Mouse (Mus musculus) embryonic stem cell, embryonic (primary cell): Measurements from ENCODE around the gene Mus81.

Source experiments
- CTCF ChIA-PET, 4 experiments: fragments of 300-600 bp in 2 of 4; fragments of 350-600 bp in 2 of 4; sonication (Branson Sonifier 250); formaldehyde crosslinking; loops; one replicate each; lab custom pipeline; 2022; ENCODE audit warnings: inconsistent platforms in 2 of 4; lab: Charles Lee
- POLR2A ChIA-PET, 4 experiments: fragments of 300-600 bp in 2 of 4; fragments of 350-600 bp in 2 of 4; sonication (Branson Sonifier 250); formaldehyde crosslinking; loops; one replicate each; lab custom pipeline; 2022; ENCODE audit warnings: antibody characterized with exemption in 4 of 4, inconsistent platforms in 1 of 4; lab: Charles Lee

Mus81 gene

DNA sequence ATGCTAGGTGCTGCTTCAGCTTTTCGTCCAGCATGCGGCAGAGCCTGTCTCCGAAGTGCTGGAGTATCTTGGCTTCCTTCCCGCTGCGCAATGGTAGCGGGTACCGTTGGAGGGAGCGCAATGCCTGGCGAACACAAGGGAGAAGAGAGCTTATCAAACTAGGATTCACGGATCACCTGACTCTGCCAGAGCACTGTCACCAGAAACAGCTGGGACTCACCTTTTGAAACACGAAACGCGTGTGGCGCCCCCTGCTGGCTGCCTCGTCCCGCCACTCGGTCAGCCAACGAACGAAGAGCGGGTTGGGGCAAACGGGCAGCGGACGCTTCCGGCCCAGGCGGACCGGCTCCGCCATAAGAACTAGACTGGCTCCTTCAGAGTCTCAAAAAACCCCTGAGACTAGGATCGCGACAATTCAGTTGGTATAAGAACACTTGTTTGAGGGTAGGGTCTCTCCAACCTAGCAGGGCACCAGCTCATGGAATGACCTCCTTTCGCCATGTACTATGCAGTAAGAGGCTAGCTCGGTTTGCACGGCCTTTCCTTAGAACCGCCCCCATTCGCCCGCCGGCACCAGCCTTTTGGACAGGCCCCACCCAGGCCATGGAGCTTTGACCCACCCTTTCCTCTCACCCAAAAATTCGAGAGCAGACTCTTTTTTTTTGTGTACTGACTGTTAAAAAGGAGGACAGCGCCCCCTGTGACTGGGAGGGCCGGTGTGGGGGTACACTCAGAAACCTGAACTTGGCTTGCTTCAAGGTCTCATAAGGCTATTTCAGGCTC, at the start of gene Mus81:
Gene Mus81, minus strand, starts transcription at position 635 of the 783 bp plus-strand sequence.
- ChIA-PET CTCF (interaction anchor here (0.5 to 4.7 kb wide), 93 partner anchors 8 to 1769 kb away, joined by 3 to 118 read pairs (median 4); partner anchors contain the start of genes Ap5b1 (in 3 of the 4), Efemp2 (in 3 of the 4), Fibp (in 3 of the 4) and Snx32 (in 3 of the 4)), POLR2A (interaction anchor here (0.5 to 21.3 kb wide), 165 partner anchors 8 to 790 kb away, joined by 3 to 735 read pairs (median 5); partner anchors contain the start of genes Ccdc85b (in 4 of the 4), Ctsw (in 4 of the 4), Efemp2 (in 4 of the 4) and Fibp (in 4 of the 4))

DNA sequence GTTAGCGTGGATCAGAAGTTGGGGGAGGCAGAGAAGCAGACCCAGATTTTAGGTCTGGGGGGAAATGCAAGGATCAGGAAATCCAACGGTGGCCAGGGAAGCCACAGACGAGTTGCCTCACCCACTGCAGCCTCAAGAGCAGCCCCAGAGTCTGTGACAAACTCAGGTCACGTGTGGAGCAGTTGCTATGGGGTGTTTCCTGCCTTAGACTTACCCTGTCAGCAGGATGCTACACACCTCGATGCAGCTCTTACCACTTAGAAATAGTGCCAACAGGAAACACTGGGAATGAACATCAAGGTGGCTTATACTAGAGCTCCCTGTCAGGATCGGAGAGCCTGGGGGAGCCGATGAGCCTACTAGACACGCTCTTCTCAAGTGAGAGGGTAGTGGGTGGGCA, 44.3 kb upstream of the Mus81 start:
- POLR2A ChIA-PET, result interaction anchor here in 3 of 4 experiments (0.5 to 1.2 kb wide), 7 partner anchors 20 to 115 kb away, joined by 3 to 5 read pairs (median 3); partner anchors contain the start of gene Ap5b1 (in 1 of the 3)
- CTCF ChIA-PET, result interaction anchor here in 3 of 4 experiments (0.6 to 3.9 kb wide), 9 partner anchors 35 to 571 kb away, joined by 3 to 20 read pairs (median 4); partner anchors contain the start of genes Ap5b1 (in 2 of the 3) and Mus81 (in 1 of the 3)

DNA sequence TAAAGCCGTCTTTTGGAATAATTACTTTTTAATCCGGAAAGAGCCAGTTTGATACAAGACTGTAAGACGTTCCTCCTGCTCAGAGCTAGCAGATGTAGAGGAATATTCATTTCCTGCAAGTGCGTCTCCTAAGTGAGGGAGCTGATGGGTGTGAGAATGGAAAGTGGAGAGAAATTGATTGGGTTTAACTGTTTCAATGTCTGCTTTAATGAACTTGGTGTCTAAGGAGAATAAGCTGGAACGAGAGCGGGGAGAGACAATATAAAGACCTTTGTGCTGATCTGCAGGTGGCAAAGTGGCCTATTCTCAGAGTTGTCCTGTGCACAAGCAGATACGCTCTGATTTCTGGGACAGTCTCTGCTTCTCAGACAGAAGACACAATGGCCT, 41.9 kb upstream of the Mus81 start:
- POLR2A ChIA-PET, result interaction anchor here (0.6 to 2.5 kb wide), 17 partner anchors 9 to 527 kb away, joined by 3 to 14 read pairs (median 4); partner anchors contain the start of genes Ap5b1 (in 3 of the 4), Mus81 (in 1 of the 4) and Snx32 (in 1 of the 4)
- CTCF ChIA-PET, result interaction anchor here (0.6 to 3.8 kb wide), 47 partner anchors 8 to 747 kb away, joined by 3 to 54 read pairs (median 4); partner anchors contain the start of genes Ap5b1 (in 4 of the 4), Rnaseh2c (in 2 of the 4), Ccdc85b (in 1 of the 4) and Ehbp1l1 (in 1 of the 4)

DNA sequence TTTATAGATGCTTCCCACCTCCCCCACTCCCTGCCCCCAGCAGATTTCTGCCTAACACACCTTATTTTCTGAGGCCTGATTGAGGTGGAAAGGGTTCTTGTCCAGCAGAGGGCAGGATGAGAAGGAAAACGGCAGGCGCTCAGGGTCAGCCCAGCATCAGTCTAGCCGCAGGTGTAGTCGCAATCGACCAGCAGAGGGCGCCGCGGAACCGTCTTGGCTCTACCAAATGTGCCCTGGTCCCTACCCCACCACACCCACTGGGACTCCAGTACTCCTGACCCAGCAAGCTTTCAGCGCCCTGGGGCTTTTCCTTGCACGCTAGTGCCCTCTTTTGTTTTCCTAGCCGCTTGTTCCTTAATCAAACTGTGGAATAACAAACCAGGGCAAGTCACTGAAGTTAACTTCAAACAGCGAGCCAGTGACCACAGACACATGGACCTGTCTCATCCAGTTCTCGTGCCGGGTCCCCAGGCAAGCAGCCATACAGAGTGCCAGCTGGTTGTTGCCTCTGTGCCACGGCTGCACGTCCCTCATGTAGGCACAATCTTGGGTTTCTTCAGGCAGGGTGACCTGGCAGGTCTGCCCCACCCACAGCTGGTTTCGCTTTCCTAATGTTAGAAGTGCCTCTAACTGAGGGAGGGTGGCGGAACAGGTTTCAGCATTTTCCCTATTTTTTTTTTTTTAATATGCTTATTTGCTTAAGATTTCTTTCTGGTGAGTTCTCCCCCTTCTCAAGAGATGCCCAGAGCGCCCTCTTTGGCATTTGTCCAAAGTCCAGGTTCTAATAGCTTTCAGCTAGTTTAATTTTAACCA, 41.3 kb upstream of the Mus81 start:
- CTCF ChIA-PET, result interaction anchor here (0.5 to 3.8 kb wide), 68 partner anchors 9 to 1623 kb away, joined by 3 to 54 read pairs (median 4); partner anchors contain the start of genes Ap5b1 (in 4 of the 4), Rnaseh2c (in 2 of the 4), Snx32 (in 2 of the 4) and Ccdc85b (in 1 of the 4)

DNA sequence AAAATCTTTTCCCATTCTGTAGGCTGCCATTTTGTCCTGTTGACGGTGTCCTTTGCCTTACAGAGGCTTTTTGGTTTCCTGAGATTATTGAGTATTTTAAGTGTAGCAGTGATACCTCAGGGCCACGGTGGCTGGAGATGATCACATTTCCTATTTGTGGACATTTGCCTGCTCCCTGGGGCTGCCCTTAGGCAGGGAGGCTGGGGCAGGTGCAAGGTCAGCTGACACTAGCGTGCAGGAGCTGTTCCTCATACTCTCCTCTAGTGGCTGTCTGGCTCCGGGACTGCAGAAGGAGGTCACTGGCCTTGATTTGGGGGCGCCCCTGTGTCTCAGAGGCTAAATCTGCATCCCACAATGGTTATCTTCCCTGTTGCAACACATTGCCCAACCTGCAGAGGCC, 37.0 kb upstream of the Mus81 start:
- ChIA-PET POLR2A (interaction anchor here in 3 of 4 experiments (0.5 to 1.2 kb wide), 6 partner anchors 26 to 387 kb away, joined by 3 to 6 read pairs (median 4); partner anchors contain the start of genes AI837181 (in 1 of the 3), Cfl1 (in 1 of the 3), Dpf2 (in 1 of the 3) and Drap1 (in 1 of the 3)), CTCF (interaction anchor here in 2 of 4 experiments (0.6 to 2.2 kb wide), 6 partner anchors 43 to 560 kb away, joined by 3 to 12 read pairs (median 5); partner anchors contain the start of gene Ap5b1 (in 1 of the 2))

More for the DNA sequence above, 41.3 kb upstream of the Mus81 start:
- POLR2A ChIA-PET, result interaction anchor here (0.6 to 2.5 kb wide), 25 partner anchors 9 to 527 kb away, joined by 3 to 14 read pairs (median 3); partner anchors contain the start of genes Ap5b1 (in 3 of the 4), Cfl1 (in 2 of the 4), Mus81 (in 2 of the 4) and Ehbp1l1 (in 1 of the 4)

DNA sequence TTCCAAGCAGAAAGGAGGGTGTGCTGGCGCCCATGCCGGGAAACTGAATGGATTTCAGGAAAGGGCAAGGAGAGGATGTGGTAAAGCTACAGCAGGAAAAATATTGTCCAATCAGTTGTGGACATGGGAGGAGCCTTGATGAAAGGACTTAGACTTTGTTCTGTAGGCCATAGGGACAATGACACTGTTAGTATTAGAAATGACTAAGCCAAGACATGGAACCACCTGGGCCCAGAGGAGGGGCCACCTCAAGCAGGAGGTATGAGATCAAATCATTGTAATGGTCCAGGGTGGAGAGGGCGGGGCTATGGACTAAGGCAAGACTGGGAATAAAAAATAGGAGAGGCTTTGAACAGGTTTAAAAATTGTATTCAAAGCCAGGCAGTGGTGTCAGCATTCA, 30.5 kb upstream of the Mus81 start:
- POLR2A ChIA-PET, result interaction anchor here in 1 of 4 experiments (1.2 kb wide), 1 partner anchor 55 kb away, joined by 3 read pairs; no protein-coding TSS in a partner anchor
- CTCF ChIA-PET, result interaction anchor here in 2 of 4 experiments (0.6 kb wide), 2 partner anchors 63 to 610 kb away, joined by 3 read pairs; no protein-coding TSS in a partner anchor

DNA sequence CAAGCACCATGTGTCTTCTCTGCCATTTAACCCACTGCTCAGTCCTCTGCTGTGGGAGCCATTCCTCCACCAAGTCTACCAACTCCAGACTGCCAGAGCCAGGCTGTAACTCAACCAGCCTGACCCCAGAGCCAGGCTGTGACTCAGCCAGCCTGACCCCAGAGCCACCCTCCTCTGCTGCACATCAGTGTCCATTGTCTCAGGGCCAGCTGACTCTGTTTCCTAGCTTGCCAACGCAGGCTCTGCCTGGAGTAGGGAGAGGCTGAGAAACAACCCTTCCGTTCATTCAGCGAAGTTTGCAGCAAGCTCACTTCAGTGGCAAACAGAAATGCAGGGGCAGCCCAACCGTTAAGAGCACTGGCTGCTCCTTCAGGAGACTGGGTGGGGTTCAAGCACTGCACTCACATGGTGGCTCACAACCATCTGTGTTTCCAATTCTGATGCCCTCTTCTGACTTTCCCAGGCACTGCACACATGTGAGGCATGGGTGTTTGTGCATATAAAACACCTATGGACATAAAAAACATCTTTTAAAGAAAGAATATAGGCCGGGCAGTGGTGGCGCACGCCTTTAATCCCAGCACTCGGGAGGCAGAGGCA, 28.8 kb upstream of the Mus81 start:
- CTCF ChIA-PET, result interaction anchor here in 1 of 4 experiments (0.9 to 1.8 kb wide), 3 partner anchors 29 to 53 kb away, joined by 3 to 7 read pairs (median 3); partner anchors contain the start of gene Mus81
- POLR2A ChIA-PET, result interaction anchor here in 1 of 4 experiments (0.9 to 1.5 kb wide), 3 partner anchors 26 to 93 kb away, joined by 3 to 4 read pairs (median 3); partner anchors contain the start of gene Drap1

DNA sequence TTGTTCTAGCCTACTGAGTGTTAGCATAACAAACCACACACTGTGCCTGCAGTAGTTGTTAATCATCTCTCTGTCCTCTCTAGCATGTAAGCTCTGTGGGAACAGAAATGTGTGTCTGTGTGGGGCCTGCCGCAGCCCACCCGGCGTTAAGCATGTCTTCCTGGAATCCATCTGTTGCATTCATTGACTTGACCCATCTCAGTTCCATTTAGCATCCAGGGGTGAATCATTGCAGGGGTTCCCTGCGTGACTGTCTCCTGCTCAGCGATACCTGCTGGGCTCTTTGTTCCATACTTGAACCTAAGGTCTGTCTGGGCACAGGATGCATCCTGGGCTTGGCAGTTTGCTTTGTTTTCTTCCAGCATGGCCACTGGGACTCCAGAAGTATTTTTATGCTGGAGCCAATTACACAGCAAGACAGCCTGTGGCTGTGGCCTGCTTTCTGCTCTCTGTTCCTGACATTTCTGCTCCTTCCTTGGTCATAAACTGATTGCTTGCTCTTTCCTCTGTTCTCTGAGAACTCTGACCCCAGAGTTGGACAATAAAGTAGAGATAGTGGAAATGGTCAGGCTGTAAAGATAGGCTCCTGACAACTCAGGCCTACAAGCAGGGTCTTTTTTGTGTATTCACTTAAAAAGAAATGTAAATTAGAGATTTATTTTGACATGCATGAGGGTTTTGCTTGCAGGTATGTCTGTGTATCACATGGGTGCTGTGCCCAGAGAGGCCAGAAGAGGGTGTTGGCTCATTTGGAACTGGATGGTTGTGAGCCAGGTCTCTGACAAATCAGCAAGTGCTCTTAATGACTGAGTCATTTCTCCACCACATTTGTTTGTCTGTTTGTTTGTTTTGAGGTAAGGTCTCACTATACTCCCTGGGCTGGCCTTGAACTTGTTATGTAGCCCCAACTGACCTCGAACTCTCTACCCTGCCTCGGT, 27.9 kb upstream of the Mus81 start:
- CTCF ChIA-PET, result interaction anchor here in 1 of 4 experiments (0.9 to 1.8 kb wide), 3 partner anchors 28 to 53 kb away, joined by 3 to 7 read pairs (median 3); partner anchors contain the start of gene Mus81
- POLR2A ChIA-PET, result interaction anchor here in 2 of 4 experiments (1.4 to 1.9 kb wide), 3 partner anchors 25 to 92 kb away, joined by 3 to 9 read pairs (median 4); partner anchors contain the start of genes Cfl1 (in 1 of the 2) and Drap1 (in 1 of the 2)

DNA sequence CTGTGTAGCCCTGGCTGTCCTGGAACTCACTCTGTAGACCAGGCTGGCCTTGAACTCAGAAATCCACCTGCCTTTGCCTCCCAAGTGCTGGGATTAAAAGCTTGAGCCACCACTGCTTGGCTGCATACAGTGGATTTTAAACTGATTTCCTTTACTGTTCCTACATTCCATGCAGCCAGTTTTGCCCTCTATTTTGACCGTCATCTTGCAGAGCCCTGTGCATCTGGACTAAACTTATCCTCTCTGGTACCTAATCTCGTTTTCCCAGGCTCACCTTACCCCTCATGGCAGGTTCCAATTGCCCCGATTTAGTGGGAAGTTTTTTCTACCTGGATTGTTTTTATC, 24.8 kb upstream of the Mus81 start:
- POLR2A ChIA-PET, result interaction anchor here in 2 of 4 experiments (0.8 to 5.0 kb wide), 2 partner anchors 20 to 333 kb away, joined by 3 to 163 read pairs; partner anchors contain the start of genes Cfl1 (in 1 of the 2) and Mus81 (in 1 of the 2)
- CTCF ChIA-PET, result interaction anchor here in 1 of 4 experiments (0.5 kb wide), 1 partner anchor 26 kb away, joined by 4 read pairs; no protein-coding TSS in a partner anchor

DNA sequence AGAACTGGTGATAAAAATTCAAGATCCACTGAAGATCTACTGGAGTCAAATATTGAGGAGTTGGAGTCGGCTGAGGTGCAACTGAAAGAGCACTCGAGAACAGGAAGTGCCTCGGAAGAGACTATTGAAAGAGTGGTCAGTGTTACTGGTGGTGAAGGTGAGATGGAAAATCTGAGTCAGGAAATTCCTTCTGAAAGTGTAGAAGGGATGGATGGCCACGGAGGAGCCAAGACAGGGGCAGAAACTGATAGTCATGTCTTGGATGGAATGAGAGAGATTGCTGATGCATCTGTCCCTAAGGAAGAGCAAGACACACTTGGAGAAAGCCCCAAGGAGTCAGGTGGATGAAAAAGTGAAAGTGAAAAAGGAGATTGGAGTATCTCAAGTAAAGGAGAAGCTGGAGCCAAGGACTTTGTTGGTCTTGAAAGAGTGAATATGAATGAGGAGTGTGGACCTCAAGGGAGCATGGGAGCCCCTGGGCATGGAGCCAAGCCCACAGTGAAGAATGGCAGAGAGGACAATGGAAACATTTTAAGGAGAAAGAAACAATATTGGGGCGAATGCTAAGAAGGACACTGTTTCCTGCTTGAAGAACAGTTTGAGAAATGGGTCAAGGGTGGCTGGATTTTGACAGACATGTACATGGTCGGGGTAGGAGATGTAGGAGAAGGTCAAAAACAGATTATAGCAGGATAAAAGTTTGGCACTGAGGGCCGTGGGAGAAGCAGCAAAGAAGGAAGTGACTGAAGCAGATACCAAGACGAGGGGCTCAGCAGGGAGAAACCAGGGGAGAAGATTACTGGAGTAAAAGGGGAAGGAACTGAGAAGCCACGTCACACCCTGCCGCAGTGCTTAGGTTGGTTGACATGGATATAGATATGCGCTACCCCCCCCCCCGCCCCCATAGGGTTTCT, 24.1 kb upstream of the Mus81 start:
- ChIA-PET CTCF (interaction anchor here in 1 of 4 experiments (0.5 kb wide), 1 partner anchor 25 kb away, joined by 4 read pairs; no protein-coding TSS in a partner anchor), POLR2A (interaction anchor here in 3 of 4 experiments (0.7 to 5.0 kb wide), 4 partner anchors 9 to 334 kb away, joined by 3 to 163 read pairs (median 10); partner anchors contain the start of genes Cfl1 (in 2 of the 3) and Mus81 (in 1 of the 3))

DNA sequence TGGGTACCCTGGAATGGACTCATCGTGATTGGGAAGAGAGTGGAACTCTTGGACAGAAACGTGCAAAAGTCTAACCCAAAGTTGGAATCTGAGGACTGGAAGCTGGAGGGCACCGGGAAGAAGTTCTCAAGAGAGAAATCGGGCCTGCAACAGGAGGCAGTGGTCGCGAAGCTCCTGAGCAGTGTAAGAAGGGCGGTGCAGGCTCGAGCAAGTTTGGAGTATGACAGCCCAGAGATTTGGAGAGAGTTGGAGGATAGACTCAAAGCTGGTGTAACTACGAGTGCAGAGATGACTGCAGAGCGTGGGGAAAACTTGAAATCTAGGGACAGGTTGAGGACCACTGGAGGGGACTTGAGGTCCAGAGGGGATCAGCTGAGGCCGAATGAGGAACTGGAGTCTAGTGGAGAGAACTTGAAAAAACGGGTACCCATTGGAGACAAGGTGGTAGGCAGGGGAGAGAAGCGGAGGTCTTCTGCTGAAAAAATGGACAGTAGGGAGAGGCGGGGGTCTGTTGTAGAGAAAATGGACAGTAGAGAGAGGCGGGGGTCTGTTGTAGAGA, 23.0 kb upstream of the Mus81 start:
- ChIA-PET CTCF (interaction anchor here (0.6 to 2.8 kb wide), 23 partner anchors 9 to 528 kb away, joined by 3 to 43 read pairs (median 4); partner anchors contain the start of genes Ap5b1 (in 2 of the 4), Mus81 (in 2 of the 4), Ccdc85b (in 1 of the 4) and Cfl1 (in 1 of the 4)), POLR2A (interaction anchor here (0.6 to 5.0 kb wide), 49 partner anchors 10 to 423 kb away, joined by 3 to 163 read pairs (median 4); partner anchors contain the start of genes Cfl1 (in 4 of the 4), Mus81 (in 4 of the 4), AI837181 (in 1 of the 4) and Ccdc85b (in 1 of the 4))

DNA sequence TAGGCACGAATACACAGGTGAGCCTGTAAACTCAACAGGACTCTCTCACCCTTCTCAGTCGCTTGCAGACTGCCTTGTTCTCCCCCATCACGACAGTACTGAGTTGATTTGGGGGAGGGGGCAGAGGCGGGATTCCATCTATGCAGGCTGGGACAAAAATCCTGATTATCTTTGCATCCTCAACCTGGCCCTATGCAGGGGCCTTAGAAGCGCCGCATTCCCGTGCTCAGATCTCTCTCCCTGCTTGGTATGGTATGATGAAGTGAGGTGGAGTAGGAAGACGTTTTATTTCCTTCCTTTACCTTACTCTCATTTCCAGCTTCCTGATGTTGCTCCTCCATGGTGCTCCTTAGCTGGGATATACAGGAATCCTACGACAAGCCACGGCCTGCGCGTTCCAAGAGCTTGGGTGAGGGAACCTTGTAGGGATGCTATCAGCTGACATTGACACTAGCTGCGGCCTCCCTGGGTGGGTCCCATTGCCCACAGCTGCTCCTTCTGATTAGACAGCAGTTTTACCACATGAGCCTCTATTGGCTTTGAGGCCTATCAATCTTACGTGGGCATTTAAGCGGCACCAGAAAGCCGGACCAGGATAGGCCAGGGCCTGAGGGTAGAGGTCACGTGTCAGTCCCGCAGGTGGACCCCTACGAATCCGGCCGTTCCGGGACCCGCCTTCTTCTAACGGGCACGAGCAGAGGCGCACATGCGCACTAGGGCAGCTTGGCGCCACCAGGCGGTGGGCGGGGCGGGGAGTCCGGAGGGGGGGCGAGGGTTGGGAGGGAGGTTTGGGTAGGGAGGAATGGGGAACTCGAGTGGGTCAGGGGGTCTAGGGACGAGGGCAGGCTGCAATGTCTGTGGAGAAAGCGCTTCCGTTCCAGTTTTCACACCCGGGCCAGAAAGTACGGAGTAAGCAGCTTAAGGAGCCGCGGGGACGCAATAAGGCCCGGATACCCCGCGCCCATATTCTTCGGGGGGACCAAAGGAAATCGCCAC, 22.1 kb upstream of the Mus81 start, which contains the start of gene Snx32:
Gene Snx32, minus strand, starts transcription at position 508 of the 996 bp plus-strand sequence.
- ChIA-PET CTCF (interaction anchor here (0.6 to 2.8 kb wide), 35 partner anchors 10 to 498 kb away, joined by 3 to 43 read pairs (median 4); partner anchors contain the start of genes Mus81 (in 3 of the 4), Ap5b1 (in 2 of the 4), Ccdc85b (in 1 of the 4) and Cfl1 (in 1 of the 4)), POLR2A (interaction anchor here (0.5 to 5.0 kb wide), 83 partner anchors 9 to 1811 kb away, joined by 3 to 163 read pairs (median 4); partner anchors contain the start of genes Cfl1 (in 4 of the 4), Mus81 (in 4 of the 4), Cdca5 (in 2 of the 4) and Zfpl1 (in 2 of the 4))
